Mouse (Mus musculus) left cerebral cortex, adult 18-20 months (tissue): ENCODE measurements around the gene Pdha1. TPM values are rescaled to one million over a fixed set of nuclear protein-coding genes. Genes with fewer than 3 reads are reported as not detected.

Experiments
- total RNA-seq, 2 experiments: library from RNA; stranded (reverse); gene quantifications; 2 replicates each; pipeline ENCODE4 v1.2.3; 2021

Pdha1 gene
- total RNA-seq, 2 experiments from 2014 or later = 229 to 231 TPM

Other genes starting within 250 kb of the Pdha1 start
- 1 to 10 TPM in 1 of 2 experiments, under 1 TPM in 1; 0.68 to 1.3 TPM for gene Map3k15, start 150.0 kb downstream of the Pdha1 start, total RNA-seq